Mouse (Mus musculus) midbrain, postnatal 0 days (tissue): Measurements from ENCODE around the gene Vmn1r76. TPM values are rescaled to one million over a fixed set of nuclear protein-coding genes. Genes with fewer than 3 reads are reported as not detected.

ENCODE experiments used
- ATAC-seq: fragments of 200-750 bp; cut with Nextera tagmentation; 2 replicates; pipeline ENCODE4 v1.8.0; 2017; ENCODE audit warnings: moderate number of reproducible peaks, mild to moderate bottlenecking, moderate TSS enrichment, moderate library complexity; ENCODE audit not compliant: low FRiP score
- DNase-seq: peaks from one replicate; pipeline ENCODE4 v3.0.0-alpha.2; 2015; ENCODE audit warnings: low spot score
- H3K27ac ChIP-seq: fragments of 300-500 bp; sonication (generic); 2 replicates; pipeline ENCODE4 v1.5.1; 2014; ENCODE audit warnings: low read depth, mild to moderate bottlenecking, low read length, mixed read lengths
- H3K27me3 ChIP-seq: fragments of 300-500 bp; sonication (generic); 2 replicates; pipeline ENCODE4 v1.6.1; 2014; ENCODE audit warnings: low read length, control low read depth, mixed read lengths; ENCODE audit not compliant: insufficient read depth
- H3K36me3 ChIP-seq: fragments of 300-500 bp; sonication (generic); 2 replicates; pipeline ENCODE4 v1.6.1; 2014; ENCODE audit warnings: low read length, control low read depth, mixed read lengths; ENCODE audit not compliant: insufficient read depth
- H3K4me1 ChIP-seq: fragments of 300-500 bp; sonication (generic); 2 replicates; pipeline ENCODE4 v1.6.1; 2014; ENCODE audit warnings: mild to moderate bottlenecking, control low read depth, antibody characterized with exemption, low read length, mixed read lengths; ENCODE audit not compliant: insufficient read depth
- H3K4me2 ChIP-seq: fragments of 300-500 bp; sonication (generic); 2 replicates; pipeline ENCODE4 v1.6.1; 2014; ENCODE audit warnings: low read depth, mild to moderate bottlenecking, low read length, mixed read lengths; ENCODE audit not compliant: poor library complexity, severe bottlenecking
- H3K4me3 ChIP-seq: fragments of 300-500 bp; sonication (generic); 2 replicates; pipeline ENCODE4 v1.5.1; 2014; ENCODE audit warnings: low read depth, mild to moderate bottlenecking, low read length, moderate library complexity
- H3K9ac ChIP-seq: fragments of 300-500 bp; sonication (generic); replicated peaks from 2 replicates; pipeline ENCODE4 v1.6.1; 2014; ENCODE audit warnings: mild to moderate bottlenecking, low read length, moderate library complexity, mixed read lengths; ENCODE audit not compliant: poor library complexity, severe bottlenecking
- H3K9me3 ChIP-seq: fragments of 300-500 bp; sonication (generic); 2 replicates; pipeline ENCODE4 v1.6.1; 2016; ENCODE audit warnings: low read length, control low read depth
- CTCF ChIP-seq: IDR thresholded peaks from 2 replicates; pipeline ENCODE4 v1.5.1; 2016; ENCODE audit warnings: antibody characterized with exemption, mild to moderate bottlenecking
- WGBS: fragments of 180-500 bp; shearing (Covaris S2); extraction: QIAGEN DNeasy Blood & Tissue Kit; methylation state at CpG from one replicate; pipeline ENCODE4 v1.1.7; 2014; 5-methylcytosine and 5-hydroxymethylcytosine counted together
- polyA plus RNA-seq: library from polyadenylated mRNA; unstranded; fragments of >200 nt; fragmentation: Nextera tagmentation; extraction: Ambion mirVana; gene quantifications from 2 replicates; pipeline ENCODE4 v1.2.1, GENCODE M21; 2015
- total RNA-seq: library from RNA; depleted of rRNA; stranded (reverse); fragments of >200 nt; gene quantifications from 2 replicates; pipeline ENCODE4 v1.2.3, GENCODE M21; 2014; rRNA removed

Vmn1r76 gene
- total RNA-seq (not detected in 2 replicates), polyA plus RNA-seq (not detected in 2 replicates)

DNA sequence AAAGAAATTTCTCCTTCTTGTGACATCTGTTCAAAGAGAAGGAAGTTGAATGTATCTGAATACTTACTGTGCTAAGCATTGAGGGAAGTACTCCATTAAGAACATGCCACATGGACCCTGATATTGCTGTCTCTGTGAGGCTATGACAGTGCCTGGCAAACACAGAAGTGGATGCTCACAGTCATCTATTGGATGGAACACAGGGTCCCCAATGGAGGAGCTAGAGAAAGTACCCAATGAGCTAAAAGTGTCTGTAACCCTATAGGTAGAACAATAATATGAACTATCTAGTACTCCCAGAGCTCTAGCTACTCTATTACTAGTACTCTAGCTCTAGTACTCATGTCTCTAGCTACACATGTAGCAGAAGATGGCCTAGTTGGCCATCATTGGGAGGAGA lies at the start of gene Vmn1r76:
TSS of gene Vmn1r76 (minus strand) at position 101 of the 400 bp plus-strand sequence.
- DNase-seq = no peak
- Histone ChIP-seq H3K9me3 (peaks cover 22% of the 10 kb centered on the region), H3K4me1 (no peaks in the 10 kb centered on the region), H3K4me2 (no peak within 1 kb of the TSS), H3K36me3 (no peaks in the 10 kb centered on the region), H3K27ac (no peak within 1 kb of the TSS), H3K9ac (no peak within 1 kb of the TSS), H3K27me3 (no peaks in the 10 kb centered on the region), H3K4me3 (no peak within 1 kb of the TSS)
- no peak for TF ChIP-seq CTCF
- no peak for ATAC-seq

DNA sequence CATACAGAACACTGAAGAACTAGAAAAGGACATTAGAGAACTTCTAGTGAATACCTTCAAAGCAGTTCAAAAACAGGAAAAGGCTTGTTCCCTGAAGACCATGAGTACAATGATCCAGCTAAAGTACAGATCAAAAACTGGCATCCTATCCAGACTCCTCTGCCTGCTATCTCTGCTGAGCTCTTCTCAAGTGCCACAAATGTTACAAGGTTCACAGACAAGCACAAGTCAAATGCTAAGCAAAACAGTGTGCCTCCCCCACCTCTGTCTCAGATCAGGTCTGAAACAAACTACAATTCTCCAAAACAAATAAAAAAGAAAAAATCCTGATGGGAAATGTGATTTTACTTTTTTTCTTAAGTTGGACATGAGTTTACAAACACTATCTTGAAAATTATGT lies 34.6 kb upstream of the Vmn1r76 start:
- ATAC-seq (no peak), DNase-seq (no peak)
- Histone ChIP-seq H3K27me3 (no peaks in the 10 kb centered on the region), H3K9me3 (peaks cover 27% of the 10 kb centered on the region), H3K4me3 (no peak overlapping the region), H3K36me3 (no peaks in the 10 kb centered on the region), H3K9ac (no peak overlapping the region), H3K4me1 (no peaks in the 10 kb centered on the region), H3K27ac (no peak overlapping the region), H3K4me2 (no peak overlapping the region)
- no peak for TF ChIP-seq CTCF

DNA sequence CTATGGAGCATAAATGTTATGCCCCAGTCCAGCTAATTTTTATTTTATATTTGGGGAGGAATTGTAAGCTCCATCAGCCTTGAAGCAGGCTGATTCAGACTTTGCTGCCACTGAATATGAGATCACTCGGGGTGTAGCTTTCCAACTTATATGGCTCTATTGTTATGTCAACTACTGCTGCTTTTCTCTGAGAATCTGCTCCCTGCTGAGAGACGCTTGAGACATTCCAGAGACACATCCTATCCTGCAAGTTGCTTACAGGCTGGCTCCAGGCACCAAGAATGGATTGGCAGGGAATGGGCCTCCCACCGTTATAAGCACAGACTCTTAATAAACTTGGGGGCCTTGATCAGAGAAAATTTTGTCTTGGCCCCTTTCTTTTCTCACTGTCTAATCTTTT lies 10.0 kb upstream of the Vmn1r76 start:
- Histone ChIP-seq H3K9ac (no peak overlapping the region), H3K27me3 (no peaks in the 10 kb centered on the region), H3K4me1 (no peaks in the 10 kb centered on the region), H3K27ac (no peak overlapping the region), H3K36me3 (no peaks in the 10 kb centered on the region), H3K4me2 (no peak overlapping the region), H3K4me3 (no peak overlapping the region), H3K9me3 (peaks cover 33% of the 10 kb centered on the region; the same call in 1 of the 2 replicates)
- ATAC-seq = no peak
- no peak for TF ChIP-seq CTCF
- 70% methylated on average over 3 of the region's 3 CpGs for WGBS
- no peak for DNase-seq

DNA sequence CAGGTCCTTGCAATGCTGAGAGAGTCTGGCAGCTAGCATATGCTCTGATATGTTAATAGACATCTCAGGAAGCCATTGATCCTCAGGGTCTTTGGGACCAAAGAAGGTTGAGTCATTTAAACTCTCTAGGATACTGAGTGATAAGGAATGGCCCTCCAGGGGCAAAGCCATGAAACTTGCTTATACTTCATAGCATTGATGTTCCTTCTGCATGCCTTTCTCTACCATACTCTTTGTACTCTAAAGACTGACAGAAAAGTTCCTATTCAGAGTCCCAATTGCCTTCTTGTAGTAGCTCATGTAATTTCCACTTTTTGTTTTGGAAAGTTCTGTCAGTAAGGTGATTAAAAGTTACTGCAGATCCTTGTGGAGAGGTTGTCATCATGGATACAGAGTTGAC lies 63.7 kb downstream of the Vmn1r76 start, which contains the start of gene Vmn1r75:
TSS of gene Vmn1r75 (plus strand) at position 301 of the 400 bp plus-strand sequence.
- ATAC-seq (no peak), DNase-seq (no peak)
- TF ChIP-seq CTCF = no peak
- no peak within 1 kb of the TSS for H3K4me3 ChIP-seq
- no peak within 1 kb of the TSS for H3K4me2 ChIP-seq
- H3K9me3 ChIP-seq = peaks cover 12% of the 10 kb centered on the region; the same call in 1 of the 2 replicates
- no peak within 1 kb of the TSS for H3K9ac ChIP-seq
- H3K27me3 ChIP-seq = no peaks in the 10 kb centered on the region
- no peaks in the 10 kb centered on the region for H3K36me3 ChIP-seq
- no peak within 1 kb of the TSS for H3K27ac ChIP-seq
- no peaks in the 10 kb centered on the region for H3K4me1 ChIP-seq

Other genes with a start within 250 kb of the Vmn1r76 start
- gene Vmn1r73, start 207.9 kb downstream of the Vmn1r76 start, total RNA-seq = not detected in 2 replicates
- gene Vmn1r73, start 207.9 kb downstream of the Vmn1r76 start, polyA plus RNA-seq = not detected in 2 replicates
- gene Vmn1r74, start 104.2 kb downstream of the Vmn1r76 start, total RNA-seq = not detected in 2 replicates
- not detected in 2 replicates for gene Vmn1r74, start 104.2 kb downstream of the Vmn1r76 start, polyA plus RNA-seq
- not detected in 2 replicates for gene Vmn1r75, start 63.6 kb downstream of the Vmn1r76 start, total RNA-seq
- gene Vmn1r75, start 63.6 kb downstream of the Vmn1r76 start, polyA plus RNA-seq = not detected in 2 replicates
- not detected in 2 replicates for gene Vmn1r77, start 98.5 kb upstream of the Vmn1r76 start, total RNA-seq
- not detected in 2 replicates for gene Vmn1r77, start 98.5 kb upstream of the Vmn1r76 start, polyA plus RNA-seq
- not detected in 2 replicates for gene Vmn1r78, start 212.0 kb upstream of the Vmn1r76 start, total RNA-seq
- gene Vmn1r78, start 212.0 kb upstream of the Vmn1r76 start, polyA plus RNA-seq = not detected in 2 replicates
- not detected in 2 replicates for gene Vmn1r79, start 233.1 kb upstream of the Vmn1r76 start, total RNA-seq
- gene Vmn1r79, start 233.1 kb upstream of the Vmn1r76 start, polyA plus RNA-seq = not detected in 2 replicates